Mouse (Mus musculus): ENCODE measurements around the gene Epb41l1. TPM values are rescaled to one million over a fixed set of nuclear protein-coding genes. Genes with fewer than 3 reads are reported as not detected.
"Not testable (repeated sequence)": the region's sequence is repeated elsewhere in the genome, so short reads cannot be mapped to it uniquely, and the experiment has no call there.

Epb41l1 gene
- polyA plus RNA-seq, 1 experiment from 2014 or later, result 4.0 TPM

DNA sequence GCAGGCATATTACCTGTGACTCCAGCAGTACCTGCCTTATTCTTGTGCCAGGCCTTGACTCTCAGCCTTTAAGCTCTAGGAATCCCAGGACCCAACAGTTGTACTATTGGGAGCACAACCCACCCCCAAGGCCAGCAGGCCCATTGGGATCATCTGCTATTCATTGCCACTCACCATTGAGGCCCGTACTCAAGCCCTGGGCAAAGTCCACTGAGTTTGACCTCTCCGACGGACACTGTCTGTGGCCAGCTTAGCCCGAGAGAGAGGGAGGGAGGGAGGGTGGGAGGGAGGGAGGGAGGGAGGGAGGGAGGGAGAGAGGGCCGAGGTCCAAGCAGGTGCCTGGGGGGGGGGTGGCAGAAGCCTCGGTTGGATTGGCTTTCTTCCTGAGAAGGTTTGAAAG lies 91.9 kb downstream of the Epb41l1 start:
- DNase-seq (ENCODE audit: low spot score), result no peak
- peaks cover 63% of the 10 kb centered on the region for H3K36me3 ChIP-seq (ENCODE audit: control insufficient read depth, insufficient read depth, low read length)
- no peak overlapping the region for H3K4me3 ChIP-seq (ENCODE audit: low read depth, low read length)
- H3K9me3 ChIP-seq (ENCODE audit: control insufficient read depth, low read length), result no peaks in the 10 kb centered on the region
- ATAC-seq (ENCODE audit: low read depth), result no peak
- no peaks in the 10 kb centered on the region for H3K4me1 ChIP-seq (ENCODE audit: control insufficient read depth, insufficient read depth, low read length)
- no peak overlapping the region for H3K27ac ChIP-seq (replicated peaks; ENCODE audit: low read depth, low read length)
- no peak overlapping the region for H3K9ac ChIP-seq (ENCODE audit: low read depth, low read length)
- H3K27me3 ChIP-seq (replicated peaks; ENCODE audit: control insufficient read depth, insufficient read depth, low read length), result no peaks in the 10 kb centered on the region
- H3K4me2 ChIP-seq (ENCODE audit: low read depth, low read length), result no peak overlapping the region
- WGBS, result 71% methylated on average over 4 of the region's 6 CpGs

DNA sequence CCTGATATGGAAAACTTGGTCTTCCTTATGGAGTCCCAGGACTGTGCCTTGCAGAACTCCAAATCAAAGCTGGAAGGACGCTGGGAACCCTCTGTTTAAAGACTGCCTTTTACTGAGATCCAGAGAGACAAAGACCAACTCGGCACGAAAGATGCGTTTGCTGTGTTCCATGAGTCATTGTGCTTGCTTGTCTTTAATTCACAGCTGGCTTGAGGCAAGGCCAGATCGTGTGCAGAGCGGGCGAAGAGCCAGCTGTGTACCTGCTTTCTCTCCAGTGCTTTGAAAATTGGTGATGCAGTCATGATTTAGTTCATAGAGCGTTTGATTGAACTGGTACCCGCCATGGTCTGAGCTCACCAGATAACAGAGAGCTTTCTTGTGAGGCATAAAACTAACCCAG lies 94.4 kb downstream of the Epb41l1 start:
- peaks cover 55% of the 10 kb centered on the region for H3K36me3 ChIP-seq (ENCODE audit: control insufficient read depth, insufficient read depth, low read length)

DNA sequence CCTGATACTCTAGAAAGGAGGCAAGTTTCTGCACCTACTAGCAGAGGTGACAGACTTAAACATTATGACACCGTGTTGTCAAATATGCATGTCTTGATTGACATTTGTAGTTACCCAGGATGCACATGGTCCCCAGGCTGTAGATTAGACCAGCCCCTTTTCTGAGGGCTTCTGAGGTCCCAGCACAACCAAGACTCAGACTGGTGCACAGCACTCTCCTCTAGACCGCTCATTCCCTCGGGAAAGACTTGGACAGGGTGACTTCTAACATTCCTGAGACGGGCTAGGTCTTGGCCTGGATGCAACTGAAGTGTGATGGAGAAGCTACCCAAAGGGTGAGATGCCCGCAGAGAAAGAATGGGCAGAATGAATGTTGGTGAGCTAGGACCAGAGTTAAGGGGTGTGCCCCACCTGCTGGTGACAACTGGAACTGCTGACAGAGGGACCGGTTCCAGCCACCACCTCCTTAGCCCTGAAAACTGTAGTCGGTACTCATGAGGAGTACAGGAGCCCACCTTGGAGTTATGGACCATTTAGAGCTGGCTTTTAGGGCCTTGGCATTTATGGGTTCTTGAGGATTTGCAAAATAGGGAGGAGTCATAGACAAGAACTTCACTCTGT lies 95.0 kb downstream of the Epb41l1 start:
- H3K27me3 ChIP-seq (replicated peaks; ENCODE audit: control insufficient read depth, insufficient read depth, low read length), result no peaks in the 10 kb centered on the region

More for the DNA sequence above, 94.4 kb downstream of the Epb41l1 start:
- no peak for DNase-seq (ENCODE audit: low spot score)
- H3K27me3 ChIP-seq (replicated peaks; ENCODE audit: control insufficient read depth, insufficient read depth, low read length), result no peaks in the 10 kb centered on the region
- no peaks in the 10 kb centered on the region for H3K4me1 ChIP-seq (ENCODE audit: control insufficient read depth, insufficient read depth, low read length)
- no peak overlapping the region for H3K4me2 ChIP-seq (ENCODE audit: low read depth, low read length)
- H3K4me3 ChIP-seq (ENCODE audit: low read depth, low read length), result no peak overlapping the region
- H3K9me3 ChIP-seq (ENCODE audit: control insufficient read depth, low read length), result no peaks in the 10 kb centered on the region
- no peak overlapping the region for H3K9ac ChIP-seq (ENCODE audit: low read depth, low read length)
- 81% methylated on average over 9 of the region's 9 CpGs for WGBS
- ATAC-seq (ENCODE audit: low read depth), result no peak
- no peak overlapping the region for H3K27ac ChIP-seq (replicated peaks; ENCODE audit: low read depth, low read length)

DNA sequence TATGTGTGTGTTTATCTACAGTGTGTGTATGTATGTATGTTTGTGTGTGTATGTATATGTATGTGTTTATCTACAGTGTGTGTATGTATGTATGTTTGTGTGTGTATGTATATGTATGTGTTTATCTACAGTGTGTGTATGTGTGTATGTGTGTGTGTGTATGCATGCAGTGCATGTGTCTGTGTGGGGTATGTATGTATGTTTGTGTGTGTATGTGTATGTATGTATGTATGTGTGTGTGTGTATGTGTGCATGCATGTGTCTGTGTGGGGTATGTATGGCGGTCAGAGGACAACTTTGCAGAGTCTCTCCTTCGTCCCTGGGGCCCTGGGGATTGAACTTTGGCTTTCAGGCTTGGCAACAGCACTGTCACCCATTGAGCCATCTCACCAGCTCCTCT lies 96.0 kb downstream of the Epb41l1 start:
- not testable (repeated sequence) for H3K4me3 ChIP-seq (ENCODE audit: low read depth, low read length); H3K27me3 ChIP-seq (replicated peaks; ENCODE audit: control insufficient read depth, insufficient read depth, low read length); H3K9ac ChIP-seq (ENCODE audit: low read depth, low read length); H3K9me3 ChIP-seq (ENCODE audit: control insufficient read depth, low read length); DNase-seq (ENCODE audit: low spot score); H3K4me1 ChIP-seq (ENCODE audit: control insufficient read depth, insufficient read depth, low read length); H3K27ac ChIP-seq (replicated peaks; ENCODE audit: low read depth, low read length); H3K4me2 ChIP-seq (ENCODE audit: low read depth, low read length)
- H3K36me3 ChIP-seq (ENCODE audit: control insufficient read depth, insufficient read depth, low read length), result peaks cover 47% of the 10 kb centered on the region
- WGBS, result 74% methylated on average over 2 of the region's 2 CpGs
- ATAC-seq (ENCODE audit: low read depth), result peak; percentile 75; the same call in 1 of the 2 replicates

More for the DNA sequence above, 95.0 kb downstream of the Epb41l1 start:
- peaks cover 50% of the 10 kb centered on the region for H3K36me3 ChIP-seq (ENCODE audit: control insufficient read depth, insufficient read depth, low read length)
- no peaks in the 10 kb centered on the region for H3K9me3 ChIP-seq (ENCODE audit: control insufficient read depth, low read length)
- 17% methylated on average over 7 of the region's 7 CpGs for WGBS
- no peaks in the 10 kb centered on the region for H3K4me1 ChIP-seq (ENCODE audit: control insufficient read depth, insufficient read depth, low read length)
- no peak overlapping the region for H3K4me3 ChIP-seq (ENCODE audit: low read depth, low read length)
- H3K9ac ChIP-seq (ENCODE audit: low read depth, low read length), result no peak overlapping the region
- H3K27ac ChIP-seq (replicated peaks; ENCODE audit: low read depth, low read length), result no peak overlapping the region
- DNase-seq (ENCODE audit: low spot score), result peak; percentile 64
- H3K4me2 ChIP-seq (ENCODE audit: low read depth, low read length), result no peak overlapping the region
- 0 out of 2 replicates have a peak, but pooled peaks have one; percentile 58 for ATAC-seq (ENCODE audit: low read depth)

DNA sequence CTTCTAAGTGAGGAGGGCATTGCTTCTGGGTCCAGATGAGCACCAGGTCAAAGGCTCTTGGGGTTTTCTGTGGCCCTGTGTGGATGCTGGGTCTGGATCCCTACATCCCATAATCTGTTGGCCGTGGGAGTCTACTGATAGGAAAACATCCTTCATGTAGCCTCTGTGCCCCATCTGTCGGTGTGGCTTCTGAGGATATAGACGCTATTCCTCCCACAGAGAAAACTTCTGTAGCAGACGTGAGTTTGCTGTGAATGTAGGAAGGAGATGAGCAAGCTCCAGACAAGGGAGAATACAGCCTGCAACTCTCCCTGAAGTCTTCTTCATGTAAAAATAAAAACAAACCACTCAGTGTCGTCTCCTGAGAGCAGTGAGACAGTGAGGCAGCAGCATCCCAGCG lies 97.6 kb downstream of the Epb41l1 start:
- no peak overlapping the region for H3K27ac ChIP-seq (replicated peaks; ENCODE audit: low read depth, low read length)
- H3K27me3 ChIP-seq (replicated peaks; ENCODE audit: control insufficient read depth, insufficient read depth, low read length), result no peaks in the 10 kb centered on the region
- 75% methylated on average over 6 of the region's 6 CpGs for WGBS
- DNase-seq (ENCODE audit: low spot score), result no peak
- H3K4me1 ChIP-seq (ENCODE audit: control insufficient read depth, insufficient read depth, low read length), result no peaks in the 10 kb centered on the region
- H3K9me3 ChIP-seq (ENCODE audit: control insufficient read depth, low read length), result no peaks in the 10 kb centered on the region
- peaks cover 52% of the 10 kb centered on the region for H3K36me3 ChIP-seq (ENCODE audit: control insufficient read depth, insufficient read depth, low read length)
- H3K4me2 ChIP-seq (ENCODE audit: low read depth, low read length), result no peak overlapping the region
- ATAC-seq (ENCODE audit: low read depth), result no peak
- H3K9ac ChIP-seq (ENCODE audit: low read depth, low read length), result no peak overlapping the region
- no peak overlapping the region for H3K4me3 ChIP-seq (ENCODE audit: low read depth, low read length)

DNA sequence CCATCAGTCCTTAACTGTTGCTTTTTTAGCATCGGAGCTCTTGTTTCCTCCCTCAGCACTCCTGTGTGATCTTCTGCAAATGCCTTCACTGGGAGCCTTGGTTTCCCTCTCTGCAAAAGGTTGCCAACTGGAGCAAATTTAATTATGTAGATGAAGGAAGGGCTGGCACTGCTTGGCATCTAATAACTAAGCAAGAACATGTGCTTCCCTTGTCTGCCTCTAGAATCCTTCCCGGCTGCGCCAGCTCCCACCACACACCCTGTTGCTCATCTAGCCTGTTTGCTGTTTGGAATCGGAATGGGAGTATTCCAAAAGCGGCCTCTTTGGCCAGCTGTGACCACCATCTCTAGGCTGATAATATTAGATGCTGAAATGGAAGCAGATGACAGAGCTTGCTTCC lies 98.9 kb downstream of the Epb41l1 start:
- Histone ChIP-seq H3K27ac (replicated peaks; ENCODE audit: low read depth, low read length) (no peak overlapping the region), H3K9ac (ENCODE audit: low read depth, low read length) (no peak overlapping the region), H3K4me2 (ENCODE audit: low read depth, low read length) (no peak overlapping the region), H3K27me3 (replicated peaks; ENCODE audit: control insufficient read depth, insufficient read depth, low read length) (no peaks in the 10 kb centered on the region), H3K4me3 (ENCODE audit: low read depth, low read length) (no peak overlapping the region), H3K36me3 (ENCODE audit: control insufficient read depth, insufficient read depth, low read length) (peaks cover 47% of the 10 kb centered on the region), H3K9me3 (ENCODE audit: control insufficient read depth, low read length) (no peaks in the 10 kb centered on the region), H3K4me1 (ENCODE audit: control insufficient read depth, insufficient read depth, low read length) (no peaks in the 10 kb centered on the region)
- no peak for ATAC-seq (ENCODE audit: low read depth)
- WGBS, result 81% methylated on average over 5 of the region's 5 CpGs
- DNase-seq (ENCODE audit: low spot score), result no peak

DNA sequence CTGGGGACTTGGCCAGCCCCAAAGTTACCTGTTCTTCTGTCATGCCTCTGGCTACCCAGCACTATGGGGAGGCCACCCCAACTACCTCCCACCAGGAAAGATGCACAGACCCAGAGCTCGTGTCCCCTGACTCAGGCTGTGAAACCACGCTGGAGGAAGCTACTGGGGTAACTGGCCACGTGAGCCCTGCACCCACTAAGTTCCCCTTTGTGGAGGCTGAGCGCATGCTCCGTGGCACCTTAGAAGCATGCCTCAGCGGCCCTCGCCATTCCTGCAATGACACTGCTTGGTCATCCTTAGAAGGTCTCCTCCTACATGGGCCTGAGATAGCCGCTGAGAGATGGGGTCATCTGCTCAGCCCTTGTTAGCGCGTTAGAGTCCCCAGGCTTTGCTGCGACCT lies 102.3 kb downstream of the Epb41l1 start:
- Histone ChIP-seq H3K9me3 (ENCODE audit: control insufficient read depth, low read length) (no peaks in the 10 kb centered on the region), H3K9ac (ENCODE audit: low read depth, low read length) (no peak overlapping the region), H3K27me3 (replicated peaks; ENCODE audit: control insufficient read depth, insufficient read depth, low read length) (no peaks in the 10 kb centered on the region), H3K4me3 (ENCODE audit: low read depth, low read length) (no peak overlapping the region), H3K4me2 (ENCODE audit: low read depth, low read length) (no peak overlapping the region), H3K36me3 (ENCODE audit: control insufficient read depth, insufficient read depth, low read length) (peaks cover 47% of the 10 kb centered on the region), H3K27ac (replicated peaks; ENCODE audit: low read depth, low read length) (no peak overlapping the region), H3K4me1 (ENCODE audit: control insufficient read depth, insufficient read depth, low read length) (no peaks in the 10 kb centered on the region)
- 90% methylated on average over 10 of the region's 11 CpGs for WGBS
- no peak for DNase-seq (ENCODE audit: low spot score)
- ATAC-seq (ENCODE audit: low read depth), result no peak

DNA sequence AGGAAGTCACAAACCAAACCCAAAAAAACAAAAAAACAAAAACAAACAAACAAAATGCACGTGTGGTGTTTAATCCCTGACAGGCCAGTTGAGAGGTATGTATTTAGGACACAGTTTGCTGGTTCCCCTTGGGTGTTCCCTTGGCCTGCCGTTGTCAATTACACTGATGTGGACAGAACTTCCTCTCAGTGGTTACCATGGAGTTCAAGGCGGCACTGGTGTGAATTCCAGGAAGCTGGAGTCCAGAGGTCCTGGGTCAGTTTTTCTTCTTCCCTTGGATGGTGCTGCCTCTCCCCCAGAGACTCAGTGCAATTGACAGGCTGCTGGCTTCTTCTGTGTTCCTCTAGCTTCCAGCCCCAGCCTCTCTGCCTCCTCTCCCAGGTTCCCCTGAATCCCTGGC lies 103.4 kb downstream of the Epb41l1 start:
- DNase-seq (ENCODE audit: low spot score) (peak; percentile 7), ATAC-seq (ENCODE audit: low read depth) (no peak)
- Histone ChIP-seq H3K27ac (replicated peaks; ENCODE audit: low read depth, low read length) (no peak overlapping the region), H3K4me2 (ENCODE audit: low read depth, low read length) (no peak overlapping the region), H3K9me3 (ENCODE audit: control insufficient read depth, low read length) (no peaks in the 10 kb centered on the region), H3K9ac (ENCODE audit: low read depth, low read length) (no peak overlapping the region), H3K4me3 (ENCODE audit: low read depth, low read length) (no peak overlapping the region), H3K36me3 (ENCODE audit: control insufficient read depth, insufficient read depth, low read length) (peaks cover 44% of the 10 kb centered on the region), H3K4me1 (ENCODE audit: control insufficient read depth, insufficient read depth, low read length) (no peaks in the 10 kb centered on the region), H3K27me3 (replicated peaks; ENCODE audit: control insufficient read depth, insufficient read depth, low read length) (no peaks in the 10 kb centered on the region)
- 41% methylated on average over 3 of the region's 3 CpGs for WGBS

DNA sequence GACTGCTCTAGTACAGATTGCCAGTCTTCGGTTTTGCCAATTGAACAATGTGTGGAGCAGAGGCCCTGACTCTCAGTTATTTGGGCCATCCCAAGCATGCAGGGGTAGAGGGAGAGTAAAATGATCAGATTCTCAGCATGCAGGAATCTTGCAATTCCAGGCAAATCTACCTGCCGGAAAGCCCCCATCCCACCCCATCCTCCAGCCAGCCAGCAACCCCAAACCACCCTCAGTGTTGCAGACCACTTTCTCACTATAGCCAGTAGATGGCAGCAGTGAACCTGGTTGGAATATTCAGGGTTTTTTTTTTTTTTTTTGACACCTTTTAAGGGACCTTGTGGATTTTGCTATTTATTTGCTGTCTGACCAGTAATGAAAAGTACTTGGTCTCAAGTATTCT lies 109.0 kb downstream of the Epb41l1 start:
- Histone ChIP-seq H3K36me3 (ENCODE audit: control insufficient read depth, insufficient read depth, low read length) (peaks cover 32% of the 10 kb centered on the region; the same call in 1 of the 2 replicates), H3K27ac (replicated peaks; ENCODE audit: low read depth, low read length) (no peak overlapping the region), H3K4me1 (ENCODE audit: control insufficient read depth, insufficient read depth, low read length) (no peaks in the 10 kb centered on the region), H3K4me3 (ENCODE audit: low read depth, low read length) (no peak overlapping the region), H3K9ac (ENCODE audit: low read depth, low read length) (no peak overlapping the region), H3K27me3 (replicated peaks; ENCODE audit: control insufficient read depth, insufficient read depth, low read length) (no peaks in the 10 kb centered on the region), H3K4me2 (ENCODE audit: low read depth, low read length) (no peak overlapping the region), H3K9me3 (ENCODE audit: control insufficient read depth, low read length) (no peaks in the 10 kb centered on the region)
- 45% methylated on average over 2 of the region's 2 CpGs for WGBS
- DNase-seq (ENCODE audit: low spot score) (peak; percentile 64), ATAC-seq (ENCODE audit: low read depth) (no peak)
